ENCODE assay signal across 16 mouse cellular contexts in genomic region chr11:46219380-46219779, GRCm38 (mm10). TPM values are rescaled to one million over a fixed set of nuclear protein-coding genes. Genes with fewer than 3 reads are reported as not detected.
DNase-seq lines count a peak whose midpoint lies in the region; ATAC-seq and TF ChIP-seq lines count a peak whose summit lies in the region.
"Had no signal": no experiment of that assay in that cellular context is flagged by ENCODE, and none has a peak within 500 bp of the region (broad histone marks: within the 10 kb centered on the region; RNA-seq: fewer than 3 reads in every experiment).

No protein-coding gene starts in this region.

- H3K36me3 ChIP-seq in forebrain, embryonic 12.5 days (replicated peaks), result peaks cover 39% of the 10 kb centered on the region
- H3K36me3 ChIP-seq in hindbrain, embryonic 14.5 days (replicated peaks; ENCODE audit: control insufficient read depth, insufficient read depth), result peaks cover 38% of the 10 kb centered on the region
- H3K36me3 ChIP-seq in midbrain, embryonic 16.5 days (ENCODE audit: control insufficient read depth, insufficient read depth, low read length), result peaks cover 18% of the 10 kb centered on the region
- H3K36me3 ChIP-seq: heart, embryonic 15.5 days; liver, embryonic 12.5 days had no signal

- WGBS in cerebellum, adult 2 months, result 74% methylated on average over 9 of the region's 9 CpGs
- WGBS in forebrain, embryonic 12.5 days, result 85% methylated on average over 9 of the region's 9 CpGs
- WGBS in hindbrain, embryonic 14.5 days, result 73% methylated on average over 9 of the region's 9 CpGs
- WGBS in midbrain, embryonic 16.5 days, result 71% methylated on average over 9 of the region's 9 CpGs

- no peak overlapping the region for H3K9ac ChIP-seq in forebrain, embryonic 12.5 days
- H3K9ac ChIP-seq in hindbrain, embryonic 14.5 days, result no peak overlapping the region
- H3K9ac ChIP-seq in midbrain, embryonic 16.5 days (ENCODE audit: low read depth, low read length), result no peak overlapping the region
- H3K9ac ChIP-seq: heart, embryonic 15.5 days; liver, embryonic 12.5 days had no signal

- peak overlapping the region; percentile 20; the same call in 1 of the 2 replicates for H3K27ac ChIP-seq in cerebellum, adult 2 months (ENCODE audit: insufficient read depth, low read length)
- H3K27ac ChIP-seq in forebrain, embryonic 12.5 days, result peak overlapping the region; percentile 78
- peak overlapping the region; percentile 91 for H3K27ac ChIP-seq in hindbrain, embryonic 14.5 days
- H3K27ac ChIP-seq in midbrain, embryonic 16.5 days (ENCODE audit: low read length), result peak overlapping the region; percentile 93
- H3K27ac ChIP-seq: heart, embryonic 15.5 days; liver, embryonic 12.5 days had no signal

- H3K9me3 ChIP-seq in forebrain, embryonic 12.5 days, result no peaks in the 10 kb centered on the region
- H3K9me3 ChIP-seq in hindbrain, embryonic 14.5 days (ENCODE audit: control insufficient read depth, low read length), result no peaks in the 10 kb centered on the region
- no peaks in the 10 kb centered on the region for H3K9me3 ChIP-seq in midbrain, embryonic 16.5 days (replicated peaks; ENCODE audit: control insufficient read depth, low read length, poor library complexity, severe bottlenecking)
- H3K9me3 ChIP-seq: heart, embryonic 15.5 days; liver, embryonic 12.5 days had no signal

- TF ChIP-seq CTCF in cerebellum, adult 2 months (IDR thresholded peaks at IDR 0.05; ENCODE audit: borderline replicate concordance, insufficient read depth, low read depth, low read length), result no peak

- no peak overlapping the region for H3K4me2 ChIP-seq in forebrain, embryonic 12.5 days
- H3K4me2 ChIP-seq in hindbrain, embryonic 14.5 days (replicated peaks), result no peak overlapping the region
- H3K4me2 ChIP-seq in midbrain, embryonic 16.5 days (ENCODE audit: low read length), result no peak overlapping the region
- H3K4me2 ChIP-seq: heart, embryonic 15.5 days; liver, embryonic 12.5 days had no signal

- ATAC-seq in forebrain, embryonic 12.5 days (ENCODE audit: low FRiP score), result no peak
- ATAC-seq in hindbrain, embryonic 14.5 days (ENCODE audit: low FRiP score), result no peak
- peak; percentile 3; the same call in 1 of the 2 replicates for ATAC-seq in midbrain, embryonic 16.5 days
- ATAC-seq: liver, embryonic 12.5 days had no signal

- no peak overlapping the region for H3K4me3 ChIP-seq in cerebellum, adult 2 months (replicated peaks; ENCODE audit: insufficient read depth, low read depth, low read length)
- no peak overlapping the region for H3K4me3 ChIP-seq in forebrain, embryonic 12.5 days (replicated peaks)
- H3K4me3 ChIP-seq in hindbrain, embryonic 14.5 days (replicated peaks; ENCODE audit: low read length), result no peak overlapping the region
- H3K4me3 ChIP-seq in midbrain, embryonic 16.5 days (ENCODE audit: low read depth, low read length), result no peak overlapping the region
- H3K4me3 ChIP-seq: heart, embryonic 15.5 days; liver, embryonic 12.5 days had no signal

- no peaks in the 10 kb centered on the region for H3K27me3 ChIP-seq in cerebellum, adult 2 months (ENCODE audit: control insufficient read depth, insufficient read depth, low read length)
- no peaks in the 10 kb centered on the region for H3K27me3 ChIP-seq in forebrain, embryonic 12.5 days
- no peaks in the 10 kb centered on the region for H3K27me3 ChIP-seq in hindbrain, embryonic 14.5 days (ENCODE audit: control insufficient read depth, insufficient read depth, low read length)
- no peaks in the 10 kb centered on the region for H3K27me3 ChIP-seq in midbrain, embryonic 16.5 days (ENCODE audit: control insufficient read depth, insufficient read depth, low read depth, low read length)
- H3K27me3 ChIP-seq: CH12.LX; heart, embryonic 15.5 days; liver, embryonic 12.5 days had no signal

- peaks cover 3% of the 10 kb centered on the region; the same call in 1 of the 2 replicates for H3K4me1 ChIP-seq in cerebellum, adult 2 months (ENCODE audit: control insufficient read depth, insufficient read depth, low read length)
- H3K4me1 ChIP-seq in forebrain, embryonic 12.5 days, result peaks cover 18% of the 10 kb centered on the region
- H3K4me1 ChIP-seq in hindbrain, embryonic 14.5 days (replicated peaks; ENCODE audit: control insufficient read depth, insufficient read depth, low read length), result peaks cover 25% of the 10 kb centered on the region
- H3K4me1 ChIP-seq in midbrain, embryonic 16.5 days (ENCODE audit: control insufficient read depth, insufficient read depth, low read length), result peaks cover 39% of the 10 kb centered on the region

- TF ChIP-seq POLR2A in cerebellum, adult 2 months (IDR thresholded peaks at IDR 0.05; ENCODE audit: borderline replicate concordance, insufficient read depth, low read length), result no peak

- DNase-seq in cerebellum, adult 2 months, result no peak
- DNase-seq in cerebellum, adult 18-20 months, result no peak
- no peak for DNase-seq in hindbrain, embryonic 14.5 days (ENCODE audit: low spot score)
- DNase-seq in urinary bladder, postnatal 4 days (ENCODE audit: low spot score in 2 of 2), result no peak
- no peak for DNase-seq in c-Kit-positive CD71-positive TER-119-positive erythroid progenitor cells, embryonic 14.5 days (ENCODE audit: low spot score)
- DNase-seq in MN1 (ENCODE audit: low spot score), result no peak
- DNase-seq: cerebellum, adult 9-10 months; layer of hippocampus, adult 9-11 months; lung, postnatal 10 days; right cerebral cortex, postnatal 4 days; thymus, adult 2 months had no signal

RNA-seq across cellular contexts. Expression of gene Fndc9, which starts 16.0 kb away (rescaled TPM):
- 0.39 and 0.52 TPM in 2 replicates for polyA plus RNA-seq in cerebellum, adult 2 months (2012; rRNA removed)
- 1.1 and 1.7 TPM in 2 replicates for polyA plus RNA-seq in forebrain, embryonic 12.5 days (2016; fragmentation: Nextera tagmentation; extraction: Ambion mirVana)
- polyA plus RNA-seq in hindbrain, embryonic 14.5 days (2014; fragmentation: Nextera tagmentation; extraction: Ambion mirVana), result 2.8 and 3.5 TPM in 2 replicates
- 9.9 and 12.5 TPM in 2 replicates for polyA plus RNA-seq in midbrain, embryonic 16.5 days (2015; fragmentation: Nextera tagmentation; extraction: Ambion mirVana)
- polyA plus RNA-seq: heart, embryonic 15.5 days; liver, embryonic 12.5 days had no signal

RNA-seq across cellular contexts. Expression of gene Nipal4, which starts 53.1 kb away (rescaled TPM):
- polyA plus RNA-seq in cerebellum, adult 2 months (2012; rRNA removed), result 6.6 and 8.4 TPM in 2 replicates
- 0.59 and 0.84 TPM in 2 replicates for polyA plus RNA-seq in forebrain, embryonic 12.5 days (2016; fragmentation: Nextera tagmentation; extraction: Ambion mirVana)
- 0.38 and 0.46 TPM in 2 replicates for polyA plus RNA-seq in hindbrain, embryonic 14.5 days (2014; fragmentation: Nextera tagmentation; extraction: Ambion mirVana)
- 0.15 and 0.52 TPM in 2 replicates for polyA plus RNA-seq in midbrain, embryonic 16.5 days (2015; fragmentation: Nextera tagmentation; extraction: Ambion mirVana)

Comparison
In these comparisons a context has a peak if more than half of its experiments do, and no peak if none do; other contexts are left out.
1. H3K27ac ChIP-seq: peak in every context shown above with its lines; median percentile 93 in midbrain, embryonic 16.5 days; 91 in hindbrain, embryonic 14.5 days; 78 in forebrain, embryonic 12.5 days; 20 in cerebellum, adult 2 months.